ENCODE assay signal across 11 mouse cellular contexts in the genomic region with DNA sequence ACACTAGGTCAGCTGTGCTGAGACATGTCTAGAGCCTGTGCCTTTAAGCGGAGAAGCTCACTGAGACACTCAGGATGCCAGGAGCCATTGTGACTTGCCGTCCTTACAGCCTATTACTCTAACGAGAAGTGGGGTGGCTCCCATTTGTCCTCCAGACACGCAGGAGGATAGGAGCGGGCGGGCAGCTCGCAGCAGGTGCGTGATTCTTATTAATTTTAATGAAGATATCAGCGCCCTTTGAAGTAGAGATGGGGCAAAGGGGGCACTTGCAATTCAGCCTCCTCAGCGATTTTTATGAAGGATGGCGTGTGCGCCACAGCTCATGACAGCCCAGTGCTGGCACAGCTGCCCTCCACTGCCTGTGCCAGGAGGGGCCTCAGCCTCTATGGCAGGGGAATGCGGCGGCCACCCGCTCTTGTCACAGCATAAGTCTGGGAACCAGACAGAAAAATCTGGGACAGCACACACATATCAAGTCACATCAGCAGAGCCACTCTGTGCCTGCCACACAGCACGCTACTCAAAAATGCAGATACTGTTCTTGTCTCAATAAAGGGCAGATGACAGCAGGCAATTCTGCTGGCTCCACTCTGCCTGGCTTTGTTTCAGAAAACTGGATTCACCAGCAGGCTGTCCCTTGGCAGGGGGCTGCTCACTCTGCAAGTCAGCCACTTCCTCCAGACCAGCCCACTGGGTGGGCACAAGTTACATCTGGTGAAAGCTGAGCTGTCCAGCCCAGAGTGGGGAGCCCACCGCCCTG. TPM values are rescaled to one million over a fixed set of nuclear protein-coding genes. Genes with fewer than 3 reads are reported as not detected.
DNase-seq lines count a peak whose midpoint lies in the region; ATAC-seq lines count a peak whose summit lies in the region.
"Had no signal": no experiment of that assay in that cellular context is flagged by ENCODE, and none has a peak within 500 bp of the region (broad histone marks: within the 10 kb centered on the region; RNA-seq: fewer than 3 reads in every experiment).

No protein-coding gene starts in this region.

- no peaks in the 10 kb centered on the region for H3K36me3 ChIP-seq in embryonic facial prominence, embryonic 14.5 days (ENCODE audit: control insufficient read depth, insufficient read depth, low read length)
- H3K36me3 ChIP-seq: stomach, embryonic 15.5 days had no signal

- DNase-seq in lung, postnatal 10 days: peak; percentile 18
- no peak for DNase-seq in lung, postnatal 4 days
- DNase-seq in embryonic facial prominence, embryonic 14.5 days (ENCODE audit: low spot score): peak; percentile 53
- peak; percentile 60 to 71 for DNase-seq in layer of hippocampus, postnatal 10 days (ENCODE audit: low spot score in 2 of 2)
- peak; percentile 30 to 34 for DNase-seq in right cerebral cortex, postnatal 36 days (ENCODE audit: low spot score in 2 of 2)
- no peak for DNase-seq in embryo, embryonic 10.5 days (ENCODE audit: low spot score)
- DNase-seq in adrenal gland, postnatal 4 days (ENCODE audit: low spot score in 2 of 2): no peak
- DNase-seq in gastrocnemius, postnatal 10 days: no peak
- DNase-seq: gastrocnemius, postnatal 25 days; lung, adult 18-20 months had no signal

- 55% methylated on average over 17 of the region's 17 CpGs for WGBS in embryonic facial prominence, embryonic 14.5 days

- no peak overlapping the region for H3K9ac ChIP-seq in embryonic facial prominence, embryonic 14.5 days (ENCODE audit: low read depth, low read length)
- H3K9ac ChIP-seq: stomach, embryonic 15.5 days had no signal

- no peak overlapping the region; the same call in 1 of the 2 replicates for H3K27ac ChIP-seq in embryonic facial prominence, embryonic 14.5 days (replicated peaks; ENCODE audit: low read depth, low read length)
- H3K27ac ChIP-seq: stomach, embryonic 15.5 days had no signal

- no peaks in the 10 kb centered on the region for H3K9me3 ChIP-seq in embryonic facial prominence, embryonic 14.5 days (ENCODE audit: control insufficient read depth, low read length)
- H3K9me3 ChIP-seq: stomach, embryonic 15.5 days had no signal

- no peaks in the 10 kb centered on the region for H3K27me3 ChIP-seq in embryonic facial prominence, embryonic 14.5 days (replicated peaks; ENCODE audit: control insufficient read depth, insufficient read depth, low read length)
- H3K27me3 ChIP-seq: stomach, embryonic 15.5 days had no signal

- 0 out of 2 replicates have a peak, but pooled peaks cover 3% of the 10 kb centered on the region for H3K4me1 ChIP-seq in embryonic facial prominence, embryonic 14.5 days (ENCODE audit: control insufficient read depth, insufficient read depth, low read length)
- H3K4me1 ChIP-seq: stomach, embryonic 15.5 days had no signal

- no peak overlapping the region for H3K4me2 ChIP-seq in embryonic facial prominence, embryonic 14.5 days (ENCODE audit: low read depth, low read length)
- H3K4me2 ChIP-seq: stomach, embryonic 15.5 days had no signal

- ATAC-seq in embryonic facial prominence, embryonic 14.5 days (ENCODE audit: low read depth): peak; percentile 55; the same call in 1 of the 2 replicates

- no peak overlapping the region for H3K4me3 ChIP-seq in embryonic facial prominence, embryonic 14.5 days (ENCODE audit: low read depth, low read length)
- H3K4me3 ChIP-seq: stomach, embryonic 15.5 days had no signal

RNA-seq across cellular contexts. Expression of gene Colec11, which starts 15.5 kb away (rescaled TPM):
- polyA plus RNA-seq in embryonic facial prominence, embryonic 14.5 days (2014; fragmentation: Nextera tagmentation; extraction: Ambion mirVana): 0.56 and 0.78 TPM in 2 replicates
- total RNA-seq in layer of hippocampus, postnatal 10 days (2021): under 1 TPM; 0.50 to 0.62 TPM
- total RNA-seq in adrenal gland, postnatal 4 days (2021): 1 to 10 TPM; 4.8 to 9.4 TPM
- total RNA-seq in gastrocnemius, postnatal 10 days (2021): 1 to 10 TPM; 1.1 to 1.5 TPM

RNA-seq across cellular contexts. Expression of gene Allc, which starts 25.4 kb away (rescaled TPM):
- polyA plus RNA-seq in embryonic facial prominence, embryonic 14.5 days (2014; fragmentation: Nextera tagmentation; extraction: Ambion mirVana): not detected in 2 replicates
- under 1 TPM; 0.59 to 0.65 TPM for total RNA-seq in layer of hippocampus, postnatal 10 days (2021)
- not detected for total RNA-seq in adrenal gland, postnatal 4 days (2021)
- total RNA-seq in gastrocnemius, postnatal 10 days (2021): not detected
- total RNA-seq: gastrocnemius, postnatal 25 days had no signal
- polyA plus RNA-seq: stomach, embryonic 15.5 days had no signal

RNA-seq across cellular contexts. Expression of gene Rps7, which starts 28.0 kb away (rescaled TPM):
- 941 and 979 TPM in 2 replicates for polyA plus RNA-seq in embryonic facial prominence, embryonic 14.5 days (2014; fragmentation: Nextera tagmentation; extraction: Ambion mirVana)
- total RNA-seq in layer of hippocampus, postnatal 10 days (2021): 100 to 1,000 TPM; 333 to 335 TPM
- total RNA-seq in adrenal gland, postnatal 4 days (2021): 100 to 1,000 TPM; 657 to 756 TPM
- total RNA-seq in gastrocnemius, postnatal 10 days (2021): 100 to 1,000 TPM; 322 to 387 TPM

RNA-seq across cellular contexts. Expression of gene Rnaseh1, which starts 41.7 kb away (rescaled TPM):
- polyA plus RNA-seq in embryonic facial prominence, embryonic 14.5 days (2014; fragmentation: Nextera tagmentation; extraction: Ambion mirVana): 24.0 and 24.2 TPM in 2 replicates
- total RNA-seq in layer of hippocampus, postnatal 10 days (2021): 10 to 100 TPM; 11.8 to 15.4 TPM
- 10 to 100 TPM; 17.4 to 19.1 TPM for total RNA-seq in adrenal gland, postnatal 4 days (2021)
- total RNA-seq in gastrocnemius, postnatal 10 days (2021): 1 to 10 TPM; 5.2 to 7.2 TPM

RNA-seq across cellular contexts. Expression of gene Dcdc2c, which starts 55.5 kb away (rescaled TPM):
- 0.18 and 0.32 TPM in 2 replicates for polyA plus RNA-seq in embryonic facial prominence, embryonic 14.5 days (2014; fragmentation: Nextera tagmentation; extraction: Ambion mirVana)
- total RNA-seq in layer of hippocampus, postnatal 10 days (2021): 1 to 10 TPM in 1 of 2 experiments, under 1 TPM in 1; 0.47 to 1.3 TPM
- total RNA-seq in adrenal gland, postnatal 4 days (2021): under 1 TPM; 0.37 to 0.42 TPM
- total RNA-seq in gastrocnemius, postnatal 10 days (2021): not detected
- total RNA-seq: gastrocnemius, postnatal 25 days had no signal

Comparison
In these comparisons a context has a peak if more than half of its experiments do, and no peak if none do; other contexts are left out.
1. DNase-seq: peak in lung, postnatal 10 days (single experiment), embryonic facial prominence, embryonic 14.5 days (single experiment), layer of hippocampus, postnatal 10 days (2 of 2) and right cerebral cortex, postnatal 36 days (2 of 2); none in lung, postnatal 4 days (0 of 2), embryo, embryonic 10.5 days (single experiment), adrenal gland, postnatal 4 days (0 of 2) and gastrocnemius, postnatal 10 days (single experiment).